Mouse (Mus musculus) heart, adult 2 months (tissue): ENCODE data around the gene Kifc1. TPM values are rescaled to one million over a fixed set of nuclear protein-coding genes. Genes with fewer than 3 reads are reported as not detected.

Source experiments
- DNase-seq, 2 experiments: peaks; one replicate each; pipeline ENCODE4 v3.0.0; 2021
- H3K27ac ChIP-seq: fragments of 200-600 bp; 2 replicates; pipeline ENCODE4 v1.8.1; 2022
- H3K27me3 ChIP-seq: fragments of 200-500 bp; 2 replicates; pipeline ENCODE4 v1.6.1; 2012; ENCODE audit warnings: mild to moderate bottlenecking, low read length, inconsistent platforms, mixed read lengths; ENCODE audit not compliant: control insufficient read depth, insufficient read depth
- H3K36me3 ChIP-seq: fragments of 200-500 bp; 2 replicates; pipeline ENCODE4 v1.6.1; 2012; ENCODE audit warnings: low read length, inconsistent platforms; ENCODE audit not compliant: control insufficient read depth, insufficient read depth
- H3K4me1 ChIP-seq: fragments of 200-500 bp; 2 replicates; pipeline ENCODE4 v1.6.1; 2011; ENCODE audit warnings: low read length; ENCODE audit not compliant: control insufficient read depth, insufficient read depth
- H3K4me3 ChIP-seq: fragments of 200-600 bp; 2 replicates; pipeline ENCODE4 v1.8.1; 2022
- H3K79me2 ChIP-seq: fragments of 200-500 bp; replicated peaks from 2 replicates; pipeline ENCODE4 v1.6.1; 2012; ENCODE audit warnings: mild to moderate bottlenecking, inconsistent platforms, low read length, moderate library complexity, mixed read lengths; ENCODE audit not compliant: control insufficient read depth, insufficient read depth
- H3K9ac ChIP-seq: fragments of 200-500 bp; 2 replicates; pipeline ENCODE4 v1.6.1; 2012; ENCODE audit warnings: low read depth, mild to moderate bottlenecking, control low read depth, inconsistent platforms, low read length, mixed read lengths
- CTCF ChIP-seq: fragments of 200-600 bp; IDR thresholded peaks from 2 replicates; pipeline ENCODE4 v1.8.1; 2022; ENCODE audit warnings: antibody characterized with exemption, mild to moderate bottlenecking, moderate library complexity
- EP300 ChIP-seq: fragments of 200-500 bp; IDR thresholded peaks from 2 replicates; pipeline ENCODE4 v1.6.1; 2011; ENCODE audit warnings: low read depth, low read length, control low read depth; ENCODE audit not compliant: insufficient read depth
- POLR2A ChIP-seq: fragments of 200-500 bp; IDR thresholded peaks from 2 replicates; pipeline ENCODE4 v1.6.1; 2011; ENCODE audit warnings: mild to moderate bottlenecking, low read depth, low read length, control low read depth; ENCODE audit not compliant: insufficient read depth
- WGBS: fragments of 180-500 bp; shearing (Covaris S2); methylation state at CpG from one replicate; pipeline ENCODE4 v1.1.7; 2018; 5-methylcytosine and 5-hydroxymethylcytosine counted together
- intact Hi-C: fragments of 180-260 bp; cut with DNase I; formaldehyde crosslinking; loops from one replicate; pipeline ENCODE4 v1.15.1; 2025
- microRNA-seq, 2 experiments: library from miRNA; unstranded; fragments of <30 nt; microRNA quantifications; one replicate each; pipeline ENCODE4 v1.2.0; 2021
- polyA plus RNA-seq: library from polyadenylated mRNA; depleted of rRNA; stranded (reverse); fragments of >200 nt; gene quantifications from 2 replicates; pipeline ENCODE4 v1.2.3, GENCODE M21; 2012; rRNA removed
- total RNA-seq, 2 experiments: library from RNA; stranded (reverse); gene quantifications; 2 replicates each; pipeline ENCODE4 v1.2.3; 2021

Kifc1 gene
- total and polyA plus RNA-seq, 3 experiments: 0.57 to 0.66 (median 0.59) TPM

DNA sequence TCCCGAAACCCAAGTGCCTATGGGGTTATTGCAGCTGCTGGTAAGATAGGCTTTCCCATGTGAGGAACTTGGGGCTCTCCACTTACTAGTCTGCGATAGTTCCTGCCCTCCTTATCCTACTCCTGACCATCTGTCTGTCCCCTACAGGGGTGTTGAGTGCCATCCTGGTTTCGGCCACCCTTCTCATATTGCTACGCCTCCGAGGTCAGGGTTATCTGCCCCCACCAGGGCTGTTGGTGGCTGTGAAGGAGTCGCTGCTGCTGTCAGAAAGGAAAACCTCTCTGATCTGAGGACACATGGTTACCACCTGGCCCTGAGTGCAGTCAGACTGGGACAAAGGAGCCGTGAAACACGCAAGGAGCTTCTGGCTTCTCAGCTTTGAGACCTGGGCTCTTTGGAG is 42.3 kb downstream of the Kifc1 start:
- H3K79me2 ChIP-seq: no peaks in the 10 kb centered on the region
- WGBS: 80% methylated on average over 8 of the region's 8 CpGs
- no peaks in the 10 kb centered on the region for H3K27me3 ChIP-seq
- no peak for TF ChIP-seq EP300
- no peak for TF ChIP-seq POLR2A
- TF ChIP-seq CTCF: no peak
- no peak overlapping the region for H3K4me3 ChIP-seq
- no peak overlapping the region for H3K27ac ChIP-seq
- no peak overlapping the region for H3K9ac ChIP-seq
- no peak for DNase-seq
- no peaks in the 10 kb centered on the region; the same call in 1 of the 2 replicates for H3K4me1 ChIP-seq
- intact Hi-C loops: no loop called here
- no peaks in the 10 kb centered on the region for H3K36me3 ChIP-seq

DNA sequence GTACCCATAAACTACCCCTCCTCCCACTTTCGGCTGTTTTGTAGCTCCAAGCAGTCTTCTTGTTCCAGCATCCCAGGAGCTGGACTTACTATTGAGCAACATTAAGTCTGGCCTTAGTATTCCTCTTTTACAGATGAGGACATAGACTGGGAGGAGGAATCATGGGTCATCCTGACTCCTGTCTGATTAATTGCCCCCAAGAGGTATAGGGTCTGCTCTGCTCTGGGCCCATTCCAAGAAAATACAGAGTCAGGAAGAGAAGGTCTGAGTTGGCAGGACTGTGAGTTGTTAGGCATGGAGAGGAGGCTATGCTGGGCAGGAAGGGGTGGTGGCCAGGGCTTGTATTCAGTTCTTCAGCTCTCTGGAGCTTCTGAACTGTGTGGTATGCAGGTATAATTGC is 46.3 kb downstream of the Kifc1 start:
- Histone ChIP-seq H3K36me3 (no peaks in the 10 kb centered on the region), H3K4me3 (no peak overlapping the region), H3K79me2 (no peaks in the 10 kb centered on the region), H3K27ac (no peak overlapping the region), H3K27me3 (no peaks in the 10 kb centered on the region), H3K9ac (no peak overlapping the region), H3K4me1 (no peaks in the 10 kb centered on the region)
- no peak for TF ChIP-seq CTCF
- no peak for TF ChIP-seq POLR2A
- TF ChIP-seq EP300: no peak
- intact Hi-C loops: loop anchor here (5.0 kb wide), 1 partner anchor 43 kb away; no protein-coding TSS in a partner anchor
- WGBS: 75% methylated on average over 1 of the region's 1 CpGs
- DNase-seq: no peak

DNA sequence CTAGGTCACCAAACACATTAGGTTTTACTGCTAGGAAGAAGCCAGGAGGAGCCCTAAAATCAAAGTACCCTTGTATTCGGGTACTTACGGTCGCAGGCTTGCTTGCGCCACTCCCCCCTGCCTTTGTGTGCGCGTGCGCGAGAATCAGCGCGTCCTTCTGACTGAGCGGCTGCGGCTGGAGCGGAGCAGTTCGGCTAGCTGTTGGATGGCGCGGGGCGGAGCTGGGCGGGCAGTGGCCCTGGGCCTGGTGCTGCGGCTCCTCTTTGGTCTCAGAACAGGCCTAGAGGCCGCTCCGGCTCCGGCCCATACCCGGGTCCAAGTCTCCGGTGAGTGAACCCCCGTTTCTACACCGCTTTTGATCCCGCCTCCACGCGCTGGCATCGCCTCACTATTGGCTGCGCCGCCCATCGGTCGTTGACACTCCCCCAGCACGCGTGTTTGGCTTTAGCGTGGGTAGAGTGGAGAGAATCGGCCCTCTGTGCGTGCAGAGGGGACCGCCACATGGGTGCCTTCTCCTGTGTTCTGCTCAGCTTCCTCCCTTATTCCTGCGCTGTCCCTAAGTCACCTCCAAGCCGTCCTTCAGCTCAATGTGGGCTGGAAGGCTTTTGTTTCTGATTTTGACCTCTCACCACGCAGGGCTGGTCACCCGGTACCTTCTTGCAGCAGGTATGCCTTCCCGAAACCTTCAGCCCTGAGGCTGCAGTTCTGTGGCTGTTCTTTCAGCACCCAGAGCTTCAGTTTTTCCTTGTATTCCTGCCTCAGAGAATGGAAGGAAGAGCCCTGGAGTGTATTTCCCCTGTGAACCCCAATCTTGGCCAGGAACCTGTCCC is 47.3 kb downstream of the Kifc1 start, which contains the start of gene Cd320:
TSS of gene Cd320 (plus strand) at position 126 of the 830 bp plus-strand sequence.
- peak within 1 kb of the TSS; percentile 83 for H3K27ac ChIP-seq
- H3K79me2 ChIP-seq: no peaks in the 10 kb centered on the region
- no peaks in the 10 kb centered on the region for H3K4me1 ChIP-seq
- peak within 1 kb of the TSS; percentile 93 for H3K4me3 ChIP-seq
- no peaks in the 10 kb centered on the region for H3K36me3 ChIP-seq
- no peaks in the 10 kb centered on the region for H3K27me3 ChIP-seq
- peak; percentile 57 for TF ChIP-seq POLR2A
- TF ChIP-seq CTCF: peak; percentile 41
- TF ChIP-seq EP300: 0 out of 2 replicates have a peak, but pooled peaks have one; percentile 40
- under 1% methylated on average over 45 of the region's 45 CpGs for WGBS
- peak within 1 kb of the TSS; percentile 67 for H3K9ac ChIP-seq
- intact Hi-C loops: loop anchor here (5.0 kb wide), 1 partner anchor 44 kb away; no protein-coding TSS in a partner anchor
- peak; percentile 95 for DNase-seq

DNA sequence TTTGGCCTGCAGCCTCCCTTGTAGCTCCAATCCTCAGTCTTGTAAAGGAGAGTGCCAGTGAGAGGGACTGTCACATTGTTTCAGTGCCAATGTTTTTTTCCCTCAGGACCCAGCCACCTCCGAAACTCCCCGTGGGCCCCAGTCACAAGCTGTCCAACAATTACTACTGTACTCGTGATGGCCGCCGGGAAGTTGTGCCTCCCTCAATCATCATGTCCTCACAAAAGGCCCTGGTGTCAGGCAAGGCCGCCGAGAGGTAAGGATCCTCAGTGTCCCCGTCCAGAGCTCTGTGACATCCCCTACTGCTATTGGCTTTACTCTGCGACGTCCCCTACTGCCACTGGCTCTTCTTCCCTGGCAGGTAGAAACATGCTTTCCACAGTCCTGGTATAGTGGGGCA is 60.9 kb downstream of the Kifc1 start:
- Histone ChIP-seq H3K4me1 (peaks cover 18% of the 10 kb centered on the region), H3K27ac (peak overlapping the region; percentile 77), H3K36me3 (peaks cover 40% of the 10 kb centered on the region), H3K4me3 (no peak overlapping the region), H3K27me3 (no peaks in the 10 kb centered on the region), H3K79me2 (0 out of 2 replicates have a peak, but pooled peaks cover 1% of the 10 kb centered on the region), H3K9ac (peak overlapping the region; percentile 40; the same call in 1 of the 2 replicates)
- TF ChIP-seq EP300 (no peak), POLR2A (no peak), CTCF (no peak)
- DNase-seq: no peak
- intact Hi-C loops: loop anchor here (2.0 kb wide), 1 partner anchor 19 kb away; the partner anchor contains the start of gene Kank3
- WGBS: 56% methylated on average over 10 of the region's 10 CpGs

DNA sequence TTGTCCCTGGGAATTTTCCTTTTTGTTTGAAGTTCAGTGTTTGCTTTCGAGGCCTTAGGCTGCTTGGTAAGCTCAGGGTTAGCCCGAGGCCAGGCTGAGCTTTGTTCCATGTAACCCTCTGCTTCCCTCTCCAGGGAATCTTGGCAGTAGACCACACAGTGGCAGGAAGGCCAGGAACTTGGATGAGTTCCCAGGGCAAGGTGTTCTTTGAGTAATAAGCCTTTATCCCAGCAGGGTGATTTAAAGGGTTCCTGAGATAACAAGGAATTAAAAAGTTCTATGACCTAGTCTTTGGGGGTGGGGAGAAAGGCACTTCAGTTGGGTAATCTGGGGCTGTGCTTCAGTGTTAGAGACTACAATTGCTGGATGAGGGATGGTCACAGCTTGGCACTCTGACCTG is 61.6 kb downstream of the Kifc1 start:
- WGBS: 9% methylated on average over 2 of the region's 2 CpGs
- Histone ChIP-seq H3K79me2 (0 out of 2 replicates have a peak, but pooled peaks cover 1% of the 10 kb centered on the region), H3K27me3 (no peaks in the 10 kb centered on the region), H3K36me3 (peaks cover 36% of the 10 kb centered on the region), H3K9ac (no peak overlapping the region), H3K4me3 (no peak overlapping the region), H3K27ac (peak overlapping the region; percentile 77), H3K4me1 (peaks cover 16% of the 10 kb centered on the region)
- intact Hi-C loops: loop anchor here (2.0 kb wide), 1 partner anchor 18 kb away; the partner anchor contains the start of gene Kank3
- TF ChIP-seq EP300 (peak; percentile 96), CTCF (no peak), POLR2A (0 out of 2 replicates have a peak, but pooled peaks have one; percentile 41)
- DNase-seq: peak; percentile 67 to 85

DNA sequence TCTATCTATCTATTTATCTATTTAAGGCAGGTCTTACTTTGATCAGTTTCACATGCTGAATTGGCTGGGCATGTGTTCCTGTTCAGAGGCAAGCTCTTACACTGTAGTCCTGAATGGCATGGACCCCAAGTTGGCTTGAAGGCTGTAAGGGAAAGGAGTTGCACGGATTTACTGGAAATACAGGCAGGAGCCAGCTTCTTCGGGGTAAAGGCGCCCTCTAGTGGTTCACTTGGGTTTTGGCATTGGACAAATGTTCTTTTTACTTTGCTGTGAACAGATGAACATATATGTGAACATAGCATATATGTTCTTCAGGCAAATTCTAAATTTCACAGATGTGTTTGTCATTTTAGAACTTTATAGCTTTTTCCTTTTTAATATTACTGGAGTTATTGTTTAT is 63.6 kb downstream of the Kifc1 start:
- no peaks in the 10 kb centered on the region for H3K27me3 ChIP-seq
- H3K27ac ChIP-seq: no peak overlapping the region
- peak; percentile 80; the same call in 1 of the 2 replicates for TF ChIP-seq EP300
- TF ChIP-seq CTCF: peak; percentile 94
- TF ChIP-seq POLR2A: 0 out of 2 replicates have a peak, but pooled peaks have one; percentile 24
- H3K4me3 ChIP-seq: no peak overlapping the region
- H3K4me1 ChIP-seq: peaks cover 19% of the 10 kb centered on the region
- H3K79me2 ChIP-seq: 0 out of 2 replicates have a peak, but pooled peaks cover 1% of the 10 kb centered on the region
- intact Hi-C loops: no loop called here
- WGBS: 0% methylated on average over 3 of the region's 3 CpGs
- peak; percentile 66 to 69 for DNase-seq
- H3K36me3 ChIP-seq: peaks cover 42% of the 10 kb centered on the region
- H3K9ac ChIP-seq: no peak overlapping the region

Small RNAs within 50 kb of the gene (microRNA-seq; reads per million reads assigned to microRNA genes)
- gene Gm27740: 0 reads per million in 2 experiments

Other genes with a start within 250 kb of the Kifc1 start
- gene Hnrnpm, start 203.8 kb downstream of the Kifc1 start, total RNA-seq: 10 to 100 TPM; 87.9 to 89.9 TPM
- 36.2 and 51.2 TPM in 2 replicates for gene Hnrnpm, start 203.8 kb downstream of the Kifc1 start, polyA plus RNA-seq
- 100 to 1,000 TPM; 136 to 182 TPM for gene March2, start 172.0 kb downstream of the Kifc1 start, total RNA-seq
- gene March2, start 172.0 kb downstream of the Kifc1 start, polyA plus RNA-seq: 146 and 147 TPM in 2 replicates
- gene Rab11b, start 130.1 kb downstream of the Kifc1 start, total RNA-seq: 100 to 1,000 TPM; 238 to 272 TPM
- 388 and 477 TPM in 2 replicates for gene Rab11b, start 130.1 kb downstream of the Kifc1 start, polyA plus RNA-seq
- gene Angptl4, start 108.8 kb downstream of the Kifc1 start, total RNA-seq: 1 to 10 TPM; 4.7 to 7.2 TPM
- gene Angptl4, start 108.8 kb downstream of the Kifc1 start, polyA plus RNA-seq: 13.2 and 18.9 TPM in 2 replicates
- gene Kank3, start 80.1 kb downstream of the Kifc1 start, total RNA-seq: 10 to 100 TPM; 54.6 to 61.0 TPM
- 139 and 168 TPM in 2 replicates for gene Kank3, start 80.1 kb downstream of the Kifc1 start, polyA plus RNA-seq
- 100 to 1,000 TPM; 683 to 757 TPM for gene Rps28, start 66.1 kb downstream of the Kifc1 start, total RNA-seq
- gene Rps28, start 66.1 kb downstream of the Kifc1 start, polyA plus RNA-seq: 329 and 480 TPM in 2 replicates
- gene Ndufa7, start 66.1 kb downstream of the Kifc1 start, total RNA-seq: 100 to 1,000 TPM; 609 to 707 TPM
- 755 and 759 TPM in 2 replicates for gene Ndufa7, start 66.1 kb downstream of the Kifc1 start, polyA plus RNA-seq
- 10 to 100 TPM; 27.8 to 34.3 TPM for gene Cd320, start 47.6 kb downstream of the Kifc1 start, total RNA-seq
- 36.1 and 46.9 TPM in 2 replicates for gene Cd320, start 47.6 kb downstream of the Kifc1 start, polyA plus RNA-seq
- not detected for gene Gm7029, start 16.8 kb downstream of the Kifc1 start, total RNA-seq
- gene Gm7029, start 16.8 kb downstream of the Kifc1 start, polyA plus RNA-seq: not detected in 2 replicates
- not detected for gene Platr17, start 14.5 kb upstream of the Kifc1 start, total RNA-seq
- gene Platr17, start 14.5 kb upstream of the Kifc1 start, polyA plus RNA-seq: not detected in 2 replicates
- 10 to 100 TPM; 11.5 to 16.4 TPM for gene Daxx, start 18.8 kb upstream of the Kifc1 start, total RNA-seq
- 18.5 and 20.5 TPM in 2 replicates for gene Daxx, start 18.8 kb upstream of the Kifc1 start, polyA plus RNA-seq
- 100 to 1,000 TPM in 1 of 2 experiments, 10 to 100 TPM in 1; 98.9 to 124 TPM for gene Tapbp, start 25.2 kb upstream of the Kifc1 start, total RNA-seq
- gene Tapbp, start 25.2 kb upstream of the Kifc1 start, polyA plus RNA-seq: 62.5 and 75.7 TPM in 2 replicates
- gene Zbtb22, start 25.2 kb upstream of the Kifc1 start, total RNA-seq: 10 to 100 TPM; 13.7 to 18.8 TPM
- 24.6 and 26.8 TPM in 2 replicates for gene Zbtb22, start 25.2 kb upstream of the Kifc1 start, polyA plus RNA-seq
- gene Rgl2, start 38.9 kb upstream of the Kifc1 start, total RNA-seq: 10 to 100 TPM; 33.2 to 36.0 TPM
- 89.1 and 101 TPM in 2 replicates for gene Rgl2, start 38.9 kb upstream of the Kifc1 start, polyA plus RNA-seq
- 10 to 100 TPM; 77.7 to 81.0 TPM for gene Pfdn6, start 49.7 kb upstream of the Kifc1 start, total RNA-seq
- gene Pfdn6, start 49.7 kb upstream of the Kifc1 start, polyA plus RNA-seq: 28.0 and 29.6 TPM in 2 replicates
- 10 to 100 TPM in 1 of 2 experiments, 1 to 10 TPM in 1; 8.8 to 10.0 TPM for gene Wdr46, start 50.0 kb upstream of the Kifc1 start, total RNA-seq
- gene Wdr46, start 50.0 kb upstream of the Kifc1 start, polyA plus RNA-seq: 8.7 and 9.1 TPM in 2 replicates
- 1 to 10 TPM; 1.8 to 1.9 TPM for gene B3galt4, start 60.8 kb upstream of the Kifc1 start, total RNA-seq
- gene B3galt4, start 60.8 kb upstream of the Kifc1 start, polyA plus RNA-seq: 2.4 and 3.4 TPM in 2 replicates
- 10 to 100 TPM; 38.1 to 39.1 TPM for gene Vps52, start 65.2 kb upstream of the Kifc1 start, total RNA-seq
- 47.8 and 56.4 TPM in 2 replicates for gene Vps52, start 65.2 kb upstream of the Kifc1 start, polyA plus RNA-seq
- 100 to 1,000 TPM; 364 to 420 TPM for gene Rps18, start 65.3 kb upstream of the Kifc1 start, total RNA-seq
- 180 and 194 TPM in 2 replicates for gene Rps18, start 65.3 kb upstream of the Kifc1 start, polyA plus RNA-seq
- 100 to 1,000 TPM; 103 to 117 TPM for gene H2-K1, start 109.7 kb upstream of the Kifc1 start, total RNA-seq
- 655 and 1,075 TPM in 2 replicates for gene H2-K1, start 109.7 kb upstream of the Kifc1 start, polyA plus RNA-seq
- 10 to 100 TPM; 13.0 to 13.1 TPM for gene Ring1, start 134.0 kb upstream of the Kifc1 start, total RNA-seq
- 18.6 and 20.8 TPM in 2 replicates for gene Ring1, start 134.0 kb upstream of the Kifc1 start, polyA plus RNA-seq
- gene H2-Ke6, start 137.4 kb upstream of the Kifc1 start, total RNA-seq: 100 to 1,000 TPM; 112 to 138 TPM
- gene H2-Ke6, start 137.4 kb upstream of the Kifc1 start, polyA plus RNA-seq: 87.0 and 91.6 TPM in 2 replicates
- gene Slc39a7, start 141.0 kb upstream of the Kifc1 start, total RNA-seq: 10 to 100 TPM; 76.0 to 79.8 TPM
- 64.0 and 72.5 TPM in 2 replicates for gene Slc39a7, start 141.0 kb upstream of the Kifc1 start, polyA plus RNA-seq
- gene Rxrb, start 141.2 kb upstream of the Kifc1 start, total RNA-seq: 10 to 100 TPM; 39.1 to 42.4 TPM
- gene Rxrb, start 141.2 kb upstream of the Kifc1 start, polyA plus RNA-seq: 38.8 and 41.3 TPM in 2 replicates
- 1 to 10 TPM in 1 of 2 experiments, under 1 TPM in 1; 0.89 to 1.8 TPM for gene Col11a2, start 148.8 kb upstream of the Kifc1 start, total RNA-seq
- gene Col11a2, start 148.8 kb upstream of the Kifc1 start, polyA plus RNA-seq: 0.98 and 1.7 TPM in 2 replicates
- gene H2-Oa, start 201.7 kb upstream of the Kifc1 start, total RNA-seq: under 1 TPM; 0.20 to 0.29 TPM
- 0.79 and 3.2 TPM in 2 replicates for gene H2-Oa, start 201.7 kb upstream of the Kifc1 start, polyA plus RNA-seq
- gene H2-DMa, start 228.9 kb upstream of the Kifc1 start, total RNA-seq: 1 to 10 TPM; 4.0 to 7.5 TPM
- gene H2-DMa, start 228.9 kb upstream of the Kifc1 start, polyA plus RNA-seq: 12.2 and 21.3 TPM in 2 replicates
- 10 to 100 TPM; 67.6 to 71.1 TPM for gene Brd2, start 232.0 kb upstream of the Kifc1 start, total RNA-seq
- 78.9 and 118 TPM in 2 replicates for gene Brd2, start 232.0 kb upstream of the Kifc1 start, polyA plus RNA-seq